In the genomic region with DNA sequence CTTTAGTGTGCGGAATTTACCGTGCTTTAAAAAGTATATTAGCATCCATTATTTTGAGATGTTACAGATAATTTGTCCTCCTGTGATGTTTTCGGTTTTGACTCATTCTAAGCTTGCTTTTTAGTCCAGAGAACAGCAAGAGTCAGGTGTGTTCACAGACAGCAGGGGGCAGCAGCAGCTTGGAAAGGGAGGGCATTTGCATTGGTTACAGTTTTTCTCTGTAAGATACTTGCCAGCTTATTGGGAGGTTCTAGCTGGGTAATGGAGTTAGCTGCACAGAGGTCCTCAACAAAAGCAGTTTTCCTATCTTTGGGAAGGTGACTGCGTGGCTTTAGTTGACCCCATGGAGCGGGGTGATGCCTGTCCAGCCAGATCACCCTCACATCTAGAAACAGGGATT, we compare ENCODE assay signal across 8 mouse cellular contexts. TPM values are rescaled to one million over a fixed set of nuclear protein-coding genes. Genes with fewer than 3 reads are reported as not detected.
DNase-seq lines count a peak whose midpoint lies in the region; ATAC-seq and TF ChIP-seq lines count a peak whose summit lies in the region.
"Had no signal": no experiment of that assay in that cellular context is flagged by ENCODE, and none has a peak within 500 bp of the region (broad histone marks: within the 10 kb centered on the region; RNA-seq: fewer than 3 reads in every experiment).

No protein-coding gene starts in this region.

- peak; percentile 69 for DNase-seq in urinary bladder, postnatal 14 days (ENCODE audit: low spot score)
- DNase-seq in urinary bladder, adult 2 months (ENCODE audit: low spot score): no peak
- peak; percentile 92 for DNase-seq in brain, adult 2 months (ENCODE audit: low read depth, low spot score)
- peak; percentile 81 for DNase-seq in kidney, postnatal 10 days
- peak; percentile 78 for DNase-seq in lung, embryonic 14.5 days
- peak; percentile 59 for DNase-seq in retina, postnatal 7 days (ENCODE audit: low read depth, low spot score)

- peak; percentile 77 for TF ChIP-seq CTCF in lung, embryonic 14.5 days (IDR thresholded peaks at IDR 0.05; ENCODE audit: low read depth)

- H3K9ac ChIP-seq in forebrain, embryonic 13.5 days: no peak overlapping the region
- no peak overlapping the region for H3K9ac ChIP-seq in lung, embryonic 14.5 days
- H3K9ac ChIP-seq: heart, embryonic 13.5 days had no signal

- H3K9me3 ChIP-seq in forebrain, embryonic 13.5 days (replicated peaks): no peaks in the 10 kb centered on the region
- H3K9me3 ChIP-seq in lung, embryonic 14.5 days (ENCODE audit: low read depth, low read length): no peaks in the 10 kb centered on the region
- H3K9me3 ChIP-seq: heart, embryonic 13.5 days had no signal

- no peak overlapping the region for H3K4me3 ChIP-seq in forebrain, embryonic 13.5 days
- no peak overlapping the region for H3K4me3 ChIP-seq in lung, embryonic 14.5 days (ENCODE audit: low read depth, low read length)
- H3K4me3 ChIP-seq: heart, embryonic 13.5 days had no signal

- no peak overlapping the region for H3K4me2 ChIP-seq in forebrain, embryonic 13.5 days
- no peak overlapping the region for H3K4me2 ChIP-seq in lung, embryonic 14.5 days
- H3K4me2 ChIP-seq: heart, embryonic 13.5 days had no signal

- H3K27me3 ChIP-seq in forebrain, embryonic 13.5 days: no peaks in the 10 kb centered on the region
- no peaks in the 10 kb centered on the region for H3K27me3 ChIP-seq in lung, embryonic 14.5 days (ENCODE audit: insufficient read depth, low read length)
- H3K27me3 ChIP-seq: heart, embryonic 13.5 days had no signal

- H3K36me3 ChIP-seq in forebrain, embryonic 13.5 days (ENCODE audit: poor library complexity, severe bottlenecking): peaks cover 61% of the 10 kb centered on the region
- H3K36me3 ChIP-seq in lung, embryonic 14.5 days (ENCODE audit: insufficient read depth): peaks cover 58% of the 10 kb centered on the region

- ATAC-seq in forebrain, embryonic 13.5 days: peak; percentile 39; the same call in 1 of the 2 replicates
- no peak; the same call in 1 of the 2 replicates for ATAC-seq in lung, embryonic 14.5 days (ENCODE audit: insufficient read depth)

- H3K27ac ChIP-seq in forebrain, embryonic 13.5 days: no peak overlapping the region
- no peak overlapping the region for H3K27ac ChIP-seq in lung, embryonic 14.5 days (ENCODE audit: low read depth)
- H3K27ac ChIP-seq: heart, embryonic 13.5 days had no signal

- WGBS in forebrain, embryonic 13.5 days: 97% methylated on average over 5 of the region's 5 CpGs
- 85% methylated on average over 5 of the region's 5 CpGs for WGBS in lung, embryonic 14.5 days

- H3K4me1 ChIP-seq in forebrain, embryonic 13.5 days: peaks cover 8% of the 10 kb centered on the region; the same call in 1 of the 2 replicates
- H3K4me1 ChIP-seq in lung, embryonic 14.5 days (ENCODE audit: insufficient read depth): no peaks in the 10 kb centered on the region
- H3K4me1 ChIP-seq: heart, embryonic 13.5 days had no signal

RNA-seq across cellular contexts. Expression of a gene that starts 19.8 kb away (rescaled TPM):
- polyA plus RNA-seq in urinary bladder, adult 2 months (2012; rRNA removed): 19.0 and 19.4 TPM in 2 replicates
- polyA plus RNA-seq in forebrain, embryonic 13.5 days (2015; fragmentation: Nextera tagmentation; extraction: Ambion mirVana): 88.5 and 90.3 TPM in 2 replicates
- polyA plus RNA-seq in lung, embryonic 14.5 days (2014; fragmentation: Nextera tagmentation; extraction: Ambion mirVana): 55.1 and 56.0 TPM in 2 replicates

RNA-seq across cellular contexts. Expression of a gene that starts 56.2 kb away (rescaled TPM):
- polyA plus RNA-seq in urinary bladder, adult 2 months (2012; rRNA removed): 54.9 and 57.1 TPM in 2 replicates
- polyA plus RNA-seq in forebrain, embryonic 13.5 days (2015; fragmentation: Nextera tagmentation; extraction: Ambion mirVana): 4.0 and 5.2 TPM in 2 replicates
- 341 and 349 TPM in 2 replicates for polyA plus RNA-seq in lung, embryonic 14.5 days (2014; fragmentation: Nextera tagmentation; extraction: Ambion mirVana)
